Mouse (Mus musculus): ENCODE measurements around the gene Mapkap1.

GRCm38 (mm10) chr2:34378930-34379329 is 27.6 kb upstream of the Mapkap1 start:
- TF ChIP-seq POLR2A (IDR thresholded peaks at IDR 0.05; ENCODE audit: borderline replicate concordance, insufficient read depth, low read length): no peak
- no peak for TF ChIP-seq CTCF (IDR thresholded peaks at IDR 0.05; ENCODE audit: borderline replicate concordance, insufficient read depth, low read depth, low read length)

Measured in cerebellum, adult 2 months (tissue).